Mouse (Mus musculus): Measurements from ENCODE around the gene Pax6.

The Pax6 gene

DNA sequence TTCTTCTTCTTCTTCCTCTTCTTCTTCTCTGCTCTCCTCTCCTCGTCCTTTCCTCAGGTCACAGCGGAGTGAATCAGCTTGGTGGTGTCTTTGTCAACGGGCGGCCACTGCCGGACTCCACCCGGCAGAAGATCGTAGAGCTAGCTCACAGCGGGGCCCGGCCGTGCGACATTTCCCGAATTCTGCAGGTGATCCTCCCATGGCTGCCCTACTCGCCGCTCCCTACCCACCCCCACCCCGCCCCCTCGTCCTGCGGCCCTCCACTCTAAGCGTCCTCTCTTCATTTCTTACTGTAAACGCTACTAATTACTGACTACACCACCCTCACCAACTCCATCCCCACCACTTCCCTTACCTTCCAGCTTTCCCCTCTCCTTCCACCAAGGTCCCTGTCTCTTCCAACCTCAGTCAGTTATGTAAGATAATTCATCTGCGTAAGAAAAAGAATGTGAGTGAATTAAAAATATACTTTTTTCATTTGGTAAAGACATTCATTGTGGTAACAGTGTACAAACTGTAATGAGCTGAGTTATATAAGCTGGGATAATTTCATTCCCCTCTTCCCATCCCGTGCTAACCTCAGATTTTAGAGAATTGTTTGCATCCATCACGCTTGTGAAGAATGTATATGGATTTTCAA is 15.2 kb downstream of the Pax6 start:
- CTCF ChIA-PET = interaction anchor here (0.8 kb wide), 1 partner anchor 387 kb away, joined by 21 read pairs; no protein-coding TSS in a partner anchor

DNA sequence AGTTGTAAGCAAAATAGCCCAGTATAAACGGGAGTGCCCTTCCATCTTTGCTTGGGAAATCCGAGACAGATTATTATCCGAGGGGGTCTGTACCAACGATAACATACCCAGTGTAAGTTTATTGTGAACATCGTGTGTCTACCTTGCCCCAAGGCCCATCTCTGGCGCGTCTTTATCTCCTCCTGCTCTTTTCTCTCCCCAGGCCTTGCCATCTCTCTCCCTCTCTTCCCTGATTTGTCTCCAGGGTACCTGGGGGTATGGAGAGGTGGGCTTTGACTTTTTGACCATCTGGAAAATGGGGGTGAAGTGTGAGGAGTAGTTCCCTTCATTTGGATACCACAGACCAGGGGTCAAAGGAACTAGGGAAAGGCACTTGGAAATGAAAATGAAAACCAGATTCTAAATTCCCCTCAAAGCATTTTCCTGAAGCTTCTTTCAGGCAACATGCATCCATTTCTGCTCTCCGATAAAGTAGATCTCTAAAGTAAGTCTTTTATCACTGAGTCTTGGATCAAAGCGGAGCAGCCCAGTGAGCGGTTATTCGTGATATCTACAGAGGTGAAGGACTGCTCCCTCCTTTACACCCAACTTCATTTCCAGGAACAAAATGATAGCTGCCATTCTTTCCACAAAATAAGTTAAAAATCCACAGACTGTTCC is 16.4 kb downstream of the Pax6 start:
- CTCF ChIA-PET = interaction anchor here (0.7 kb wide), 1 partner anchor 14 kb away, joined by 3 read pairs; no protein-coding TSS in a partner anchor

GRCm38 (mm10) chr2:105685651-105686050 is 17.0 kb downstream of the Pax6 start:
- CTCF ChIA-PET = no interaction called here

DNA sequence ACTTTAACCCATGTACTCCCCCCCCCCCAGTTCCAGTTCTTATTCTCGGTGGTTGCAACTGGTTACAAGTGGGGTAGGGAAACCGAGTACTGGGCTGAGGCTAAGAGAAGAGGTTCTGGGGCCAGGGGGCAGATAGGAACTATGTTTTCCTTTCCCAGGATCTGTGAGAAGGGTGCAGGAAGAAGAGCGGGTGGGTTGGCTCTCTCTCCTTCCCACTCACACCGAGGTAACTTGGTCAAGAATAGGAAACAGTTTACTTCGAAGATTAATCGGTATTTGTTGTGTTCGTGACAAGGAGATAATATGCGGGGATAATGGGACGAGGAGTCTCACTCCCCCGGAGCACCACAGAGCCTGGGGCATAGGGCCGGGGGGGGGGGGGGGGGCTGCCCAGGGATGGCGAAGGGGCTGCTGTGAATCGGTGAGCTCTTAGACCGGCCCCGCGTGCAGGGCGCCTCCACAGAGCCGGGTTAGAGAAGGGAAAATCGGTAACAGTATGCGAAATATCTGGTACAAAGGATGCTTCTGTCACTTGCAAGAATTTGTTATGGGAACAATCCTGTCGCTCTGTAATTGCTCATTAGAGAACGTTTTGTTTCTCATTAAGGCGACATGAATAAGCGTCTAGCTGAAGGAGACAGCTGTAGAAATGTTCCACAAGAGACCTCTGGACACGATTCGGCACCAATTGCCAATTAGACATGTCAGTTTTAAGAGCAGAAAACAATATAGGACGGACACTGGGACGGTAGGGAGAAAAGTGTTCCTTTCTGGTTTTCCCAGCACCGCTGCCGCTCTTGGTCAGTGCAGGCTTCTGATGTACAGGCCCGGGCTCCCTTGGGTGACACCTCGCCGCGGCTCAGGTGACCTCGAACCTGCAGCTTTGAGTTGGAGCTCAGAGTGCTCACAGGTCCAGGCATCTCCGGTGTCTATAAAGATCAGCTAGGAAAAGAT is 17.9 kb downstream of the Pax6 start:
- CTCF ChIA-PET = no interaction called here

DNA sequence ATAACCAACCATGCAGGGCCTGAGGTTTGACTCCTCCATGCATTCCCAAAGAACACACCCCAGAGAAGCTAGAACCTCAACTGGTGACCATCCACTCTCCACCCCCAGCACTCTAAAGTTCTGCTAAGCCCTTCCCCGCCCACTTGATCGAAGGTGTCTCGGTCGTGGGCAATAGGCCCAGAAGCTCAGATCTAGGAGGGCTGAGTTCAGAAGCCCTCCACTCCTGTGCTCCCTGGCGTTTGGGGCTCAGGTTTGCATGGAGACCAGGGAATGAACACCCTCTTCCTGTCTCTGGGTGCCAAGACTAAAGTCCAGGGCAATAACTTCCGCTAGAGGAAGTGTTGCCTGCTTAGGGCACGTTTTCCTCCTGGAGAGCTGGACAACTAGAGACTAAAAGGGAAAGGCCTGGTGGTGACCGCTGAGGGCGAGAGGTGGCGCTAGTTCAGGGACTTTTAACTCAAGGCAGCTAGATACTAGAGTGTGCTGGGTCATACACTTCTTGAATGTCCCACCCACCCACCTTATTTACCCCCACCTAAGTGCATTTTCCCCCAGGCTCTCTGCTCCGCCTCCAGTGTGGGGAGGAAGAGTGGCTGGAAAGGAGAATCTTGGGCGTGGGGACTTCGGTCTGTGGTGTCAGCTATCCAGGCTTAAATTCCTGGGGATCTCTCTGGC is 18.8 kb downstream of the Pax6 start:
- CTCF ChIA-PET = no interaction called here

GRCm38 (mm10) chr2:105688011-105688410 is 19.3 kb downstream of the Pax6 start:
- CTCF ChIA-PET = no interaction called here

DNA sequence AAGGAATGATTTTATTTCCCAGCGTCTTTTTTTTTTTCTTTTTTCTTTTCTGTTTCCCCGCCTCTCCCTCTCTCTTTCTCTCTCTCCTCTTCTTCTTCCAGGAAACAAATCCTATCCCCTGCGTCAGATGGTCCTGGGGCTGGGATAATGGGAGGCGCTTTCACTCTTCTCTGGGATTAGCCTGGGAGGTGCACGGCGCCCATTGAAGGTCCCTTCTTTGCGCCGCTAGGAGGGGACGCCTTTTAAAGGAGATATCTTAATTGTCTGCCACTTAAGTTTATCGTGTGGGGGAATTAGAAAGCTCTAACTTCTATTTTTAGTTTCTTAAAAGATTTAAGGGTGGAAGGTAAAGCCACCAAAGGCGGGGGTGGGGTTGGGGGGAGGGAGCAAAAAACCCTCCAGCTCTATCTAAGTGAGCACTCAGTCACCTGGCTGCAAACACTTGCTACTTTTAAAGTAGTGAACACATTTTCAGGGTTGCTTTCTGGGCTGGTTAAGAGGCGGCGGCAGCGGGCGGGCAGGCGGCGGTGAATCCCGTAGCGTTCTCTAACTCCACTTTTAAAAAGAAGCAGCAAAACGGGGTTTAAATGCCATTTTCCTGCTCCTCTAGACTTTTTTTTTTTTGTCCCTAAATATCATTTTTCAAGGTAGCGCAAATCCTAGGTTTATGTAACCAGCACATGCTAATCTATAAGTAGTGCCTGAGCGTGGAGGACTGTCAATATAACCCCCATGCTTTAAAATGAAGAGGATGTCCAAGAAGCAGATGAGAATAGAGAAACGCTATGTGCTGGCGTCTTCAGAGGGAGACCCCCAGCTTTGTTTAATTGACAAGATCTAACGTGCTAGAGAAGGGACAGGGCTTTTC is 20.0 kb downstream of the Pax6 start:
- CTCF ChIA-PET = interaction anchor here (0.7 to 1.2 kb wide), 2 partner anchors 12 to 25 kb away, joined by 3 to 6 read pairs; no protein-coding TSS in a partner anchor

DNA sequence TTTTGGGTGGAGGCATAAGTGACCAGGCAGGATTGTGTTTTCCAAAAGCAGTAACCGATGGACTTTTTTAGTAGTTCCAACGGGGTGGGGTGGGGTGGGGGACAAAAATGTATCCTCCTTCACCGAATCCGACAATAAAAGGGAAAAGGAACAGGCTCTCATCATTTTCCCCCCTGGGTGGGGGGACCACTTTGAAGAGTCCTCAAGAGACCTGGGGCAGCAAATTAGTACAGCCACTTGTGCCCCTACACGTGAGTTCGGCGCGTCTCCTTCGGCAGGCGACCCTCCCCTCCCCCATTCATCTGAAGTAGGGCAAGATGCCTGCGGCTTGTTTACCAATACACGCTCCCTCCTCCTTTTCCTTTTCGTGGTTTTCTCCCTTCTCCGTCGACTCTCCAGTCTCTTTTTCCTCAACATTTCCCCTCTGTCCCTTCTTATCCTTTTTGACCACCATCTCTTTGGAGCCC is 20.6 kb downstream of the Pax6 start:
- CTCF ChIA-PET = interaction anchor here (0.7 to 1.2 kb wide), 2 partner anchors 12 to 24 kb away, joined by 3 to 6 read pairs; no protein-coding TSS in a partner anchor

- CTCF ChIA-PET = interaction anchor here (1.2 kb wide), 1 partner anchor 13 kb away, joined by 6 read pairs; no protein-coding TSS in a partner anchor
Measured at GRCm38 (mm10) chr2:105689771-105690639, 21.3 kb downstream of the Pax6 start.

GRCm38 (mm10) chr2:105691296-105691695 is 22.6 kb downstream of the Pax6 start:
- CTCF ChIA-PET = no interaction called here

DNA sequence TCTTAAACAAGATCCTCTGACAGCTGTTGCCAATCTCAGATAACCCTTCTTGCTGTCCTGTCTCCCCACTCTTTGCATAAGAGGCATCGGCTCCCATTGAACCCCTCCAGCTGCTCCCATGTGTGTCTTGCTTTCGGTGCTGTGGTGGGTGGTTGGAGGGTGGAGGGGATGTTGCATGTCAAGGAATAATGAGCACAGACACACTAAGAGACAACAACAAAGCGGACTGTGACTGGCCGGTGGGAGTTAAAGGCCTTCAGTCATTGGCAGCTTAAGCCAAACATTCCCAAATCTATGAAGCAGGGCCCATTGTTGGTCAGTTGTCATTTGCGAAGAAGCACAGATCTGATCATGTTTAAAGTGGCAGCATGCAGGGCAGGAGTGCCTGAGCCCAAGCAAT is 29.0 kb downstream of the Pax6 start:
- CTCF ChIA-PET = no interaction called here

DNA sequence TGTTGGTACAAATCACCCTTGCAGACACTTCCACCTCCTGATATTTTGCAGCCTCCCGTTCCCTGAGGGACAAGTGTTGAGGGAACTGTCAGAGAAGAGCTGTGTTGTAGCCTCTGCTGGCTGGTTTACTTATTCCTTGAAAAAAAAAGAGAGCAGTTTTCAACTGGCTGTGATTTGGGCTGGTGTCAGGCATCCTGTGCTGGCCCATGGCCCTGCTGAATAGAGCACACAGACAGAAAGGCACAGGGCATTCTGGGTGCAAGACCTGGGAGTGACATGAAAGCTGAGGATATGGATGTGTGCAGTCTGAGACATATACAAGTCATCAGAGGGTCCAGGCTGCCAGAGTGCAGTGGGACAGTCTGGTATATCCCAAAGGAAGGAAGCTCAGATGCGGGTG is 29.9 kb downstream of the Pax6 start:
- CTCF ChIA-PET = interaction anchor here (0.5 kb wide), 1 partner anchor 28 kb away, joined by 8 read pairs; no protein-coding TSS in a partner anchor

- CTCF ChIA-PET = no interaction called here
Measured at GRCm38 (mm10) chr2:105701781-105702180, 33.1 kb downstream of the Pax6 start.

DNA sequence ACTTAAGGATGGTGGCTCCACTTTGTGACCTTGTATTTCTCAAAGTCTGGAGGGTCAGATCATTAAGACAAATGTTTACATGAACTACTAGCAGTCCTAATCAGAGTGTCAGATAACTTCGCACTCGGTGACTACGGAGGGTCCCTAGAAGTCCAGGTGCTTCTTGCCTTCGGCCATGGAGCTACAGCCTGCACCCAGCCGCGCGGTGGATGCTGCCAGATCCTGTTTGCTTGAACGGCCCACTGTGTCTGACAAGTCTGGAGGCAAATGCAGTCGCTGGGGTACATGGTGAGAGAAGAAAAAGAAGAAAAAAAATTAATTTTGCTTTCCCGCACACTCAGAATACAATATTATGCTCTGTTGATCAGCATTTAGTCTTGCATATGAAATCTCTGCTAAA is 33.9 kb downstream of the Pax6 start:
- CTCF ChIA-PET = no interaction called here

DNA sequence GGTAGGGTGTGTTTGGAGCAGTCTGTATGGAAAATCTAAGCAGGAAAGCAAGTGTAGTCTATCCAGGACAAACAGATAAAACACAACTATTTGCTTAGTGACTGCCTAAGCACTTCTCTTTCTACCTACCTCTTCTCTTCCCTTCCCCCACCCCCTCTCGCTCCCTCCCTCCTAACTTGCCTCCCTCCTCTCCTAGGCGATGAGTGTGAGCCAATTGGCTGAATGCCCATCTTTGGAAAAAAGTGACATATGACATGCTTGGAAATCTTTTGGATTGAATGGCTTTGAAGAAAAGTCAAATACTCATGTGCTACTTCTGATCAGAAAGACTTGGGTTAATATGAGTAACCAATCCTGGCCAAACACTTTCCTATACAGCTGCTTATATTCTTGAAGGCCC is 36.6 kb downstream of the Pax6 start:
- CTCF ChIA-PET = no interaction called here

DNA sequence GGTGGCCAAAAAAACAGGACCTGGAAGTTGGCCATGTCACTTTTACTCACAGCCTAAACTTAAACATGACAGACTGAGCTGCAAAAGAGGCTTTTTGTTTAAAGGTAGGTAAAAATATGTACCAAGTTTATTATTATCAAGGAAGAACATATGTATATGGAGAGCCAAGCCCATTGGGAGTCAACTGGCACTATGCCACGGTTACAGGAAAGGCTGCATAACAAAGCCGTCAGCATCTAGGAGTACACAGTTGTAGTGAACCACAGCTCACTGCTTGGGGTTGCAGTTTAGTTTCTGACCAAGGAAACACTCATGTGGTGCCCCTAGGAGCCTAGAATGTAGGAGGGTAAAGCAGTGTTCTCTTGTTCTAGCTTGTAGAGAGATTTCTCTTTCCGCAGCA is 40.4 kb downstream of the Pax6 start:
- CTCF ChIA-PET = no interaction called here

- CTCF ChIA-PET = no interaction called here
Measured at GRCm38 (mm10) chr2:105710511-105710910, 41.8 kb downstream of the Pax6 start.

- CTCF ChIA-PET = interaction anchor here (0.7 kb wide), 1 partner anchor 9 kb away, joined by 3 read pairs; no protein-coding TSS in a partner anchor
Measured at GRCm38 (mm10) chr2:105715409-105716115, 46.9 kb downstream of the Pax6 start.

- CTCF ChIA-PET = no interaction called here
Measured at GRCm38 (mm10) chr2:105726657-105727056, 58.0 kb downstream of the Pax6 start.
